Mouse (Mus musculus): ENCODE measurements around the gene Htra1. TPM values are rescaled to one million over a fixed set of nuclear protein-coding genes. Genes with fewer than 3 reads are reported as not detected.

Gene Htra1
- polyA plus RNA-seq (2011; ENCODE audit: insufficient read length, low read depth, missing spikeins): 195 and 242 TPM in 2 replicates

- Histone ChIP-seq H3K4me3 (ENCODE audit: insufficient read depth, low read length) (peak within 1 kb of the TSS; percentile 59), H3K27ac (ENCODE audit: insufficient read depth, low read length) (no peak within 1 kb of the TSS; the same call in 1 of the 2 replicates), H3K4me1 (ENCODE audit: control insufficient read depth, insufficient read depth, low read length) (no peaks in the 10 kb centered on the region; the same call in 1 of the 2 replicates)
- TF ChIP-seq CTCF (IDR thresholded peaks at IDR 0.05; ENCODE audit: borderline replicate concordance, insufficient read depth, low read length) (no peak), POLR2A (IDR thresholded peaks at IDR 0.05; ENCODE audit: low read depth, low read length) (peak; percentile 86)
Measured at GRCm38 (mm10) chr7:130935793-130936471, at the start of gene Htra1. Htra1 (plus strand) TSS chr7:130936111.

- H3K27ac ChIP-seq (ENCODE audit: insufficient read depth, low read length): no peak overlapping the region
- TF ChIP-seq POLR2A (IDR thresholded peaks at IDR 0.05; ENCODE audit: low read depth, low read length) (no peak), CTCF (IDR thresholded peaks at IDR 0.05; ENCODE audit: borderline replicate concordance, insufficient read depth, low read length) (no peak)
Measured at GRCm38 (mm10) chr7:130886246-130886645, 49.7 kb upstream of the Htra1 start.

GRCm38 (mm10) chr7:130887946-130888345 is 48.0 kb upstream of the Htra1 start:
- Histone ChIP-seq H3K27ac (ENCODE audit: insufficient read depth, low read length) (no peak overlapping the region), H3K4me3 (ENCODE audit: insufficient read depth, low read length) (no peak overlapping the region), H3K4me1 (ENCODE audit: control insufficient read depth, insufficient read depth, low read length) (0 out of 2 replicates have a peak, but pooled peaks cover 4% of the 10 kb centered on the region)
- TF ChIP-seq POLR2A (IDR thresholded peaks at IDR 0.05; ENCODE audit: low read depth, low read length) (no peak), CTCF (IDR thresholded peaks at IDR 0.05; ENCODE audit: borderline replicate concordance, insufficient read depth, low read length) (no peak)

More at GRCm38 (mm10) chr7:130886246-130886645, 49.7 kb upstream of the Htra1 start:
- Histone ChIP-seq H3K4me1 (ENCODE audit: control insufficient read depth, insufficient read depth, low read length) (0 out of 2 replicates have a peak, but pooled peaks cover 4% of the 10 kb centered on the region), H3K4me3 (ENCODE audit: insufficient read depth, low read length) (no peak overlapping the region)

- no peak overlapping the region for H3K27ac ChIP-seq (ENCODE audit: insufficient read depth, low read length)
- TF ChIP-seq CTCF (IDR thresholded peaks at IDR 0.05; ENCODE audit: borderline replicate concordance, insufficient read depth, low read length): no peak
- TF ChIP-seq POLR2A (IDR thresholded peaks at IDR 0.05; ENCODE audit: low read depth, low read length): no peak
- H3K4me1 ChIP-seq (ENCODE audit: control insufficient read depth, insufficient read depth, low read length): 0 out of 2 replicates have a peak, but pooled peaks cover 4% of the 10 kb centered on the region
- H3K4me3 ChIP-seq (ENCODE audit: insufficient read depth, low read length): no peak overlapping the region
Measured at GRCm38 (mm10) chr7:130890871-130891270, 45.0 kb upstream of the Htra1 start.

GRCm38 (mm10) chr7:130892973-130893372 is 42.9 kb upstream of the Htra1 start:
- Histone ChIP-seq H3K4me3 (ENCODE audit: insufficient read depth, low read length) (no peak overlapping the region), H3K27ac (ENCODE audit: insufficient read depth, low read length) (no peak overlapping the region), H3K4me1 (ENCODE audit: control insufficient read depth, insufficient read depth, low read length) (no peaks in the 10 kb centered on the region)
- TF ChIP-seq CTCF (IDR thresholded peaks at IDR 0.05; ENCODE audit: borderline replicate concordance, insufficient read depth, low read length): no peak
- no peak for TF ChIP-seq POLR2A (IDR thresholded peaks at IDR 0.05; ENCODE audit: low read depth, low read length)

- no peak for TF ChIP-seq CTCF (IDR thresholded peaks at IDR 0.05; ENCODE audit: borderline replicate concordance, insufficient read depth, low read length)
- no peak for TF ChIP-seq POLR2A (IDR thresholded peaks at IDR 0.05; ENCODE audit: low read depth, low read length)
- Histone ChIP-seq H3K4me1 (ENCODE audit: control insufficient read depth, insufficient read depth, low read length) (no peaks in the 10 kb centered on the region), H3K27ac (ENCODE audit: insufficient read depth, low read length) (no peak overlapping the region), H3K4me3 (ENCODE audit: insufficient read depth, low read length) (no peak overlapping the region)
Measured at GRCm38 (mm10) chr7:130894931-130895617, 40.8 kb upstream of the Htra1 start.

- H3K27ac ChIP-seq (ENCODE audit: insufficient read depth, low read length): no peak overlapping the region
- H3K4me1 ChIP-seq (ENCODE audit: control insufficient read depth, insufficient read depth, low read length): no peaks in the 10 kb centered on the region
- no peak for TF ChIP-seq POLR2A (IDR thresholded peaks at IDR 0.05; ENCODE audit: low read depth, low read length)
- TF ChIP-seq CTCF (IDR thresholded peaks at IDR 0.05; ENCODE audit: borderline replicate concordance, insufficient read depth, low read length): no peak
- H3K4me3 ChIP-seq (ENCODE audit: insufficient read depth, low read length): no peak overlapping the region
Measured at GRCm38 (mm10) chr7:130895618-130895945, 40.3 kb upstream of the Htra1 start.

GRCm38 (mm10) chr7:130896064-130896463 is 39.8 kb upstream of the Htra1 start:
- TF ChIP-seq CTCF (IDR thresholded peaks at IDR 0.05; ENCODE audit: borderline replicate concordance, insufficient read depth, low read length) (no peak), POLR2A (IDR thresholded peaks at IDR 0.05; ENCODE audit: low read depth, low read length) (no peak)
- Histone ChIP-seq H3K4me3 (ENCODE audit: insufficient read depth, low read length) (no peak overlapping the region), H3K4me1 (ENCODE audit: control insufficient read depth, insufficient read depth, low read length) (no peaks in the 10 kb centered on the region), H3K27ac (ENCODE audit: insufficient read depth, low read length) (no peak overlapping the region)

GRCm38 (mm10) chr7:130897201-130897600 is 38.7 kb upstream of the Htra1 start:
- TF ChIP-seq POLR2A (IDR thresholded peaks at IDR 0.05; ENCODE audit: low read depth, low read length) (no peak), CTCF (IDR thresholded peaks at IDR 0.05; ENCODE audit: borderline replicate concordance, insufficient read depth, low read length) (no peak)

GRCm38 (mm10) chr7:130898373-130898772 is 37.5 kb upstream of the Htra1 start:
- Histone ChIP-seq H3K4me3 (ENCODE audit: insufficient read depth, low read length) (no peak overlapping the region), H3K4me1 (ENCODE audit: control insufficient read depth, insufficient read depth, low read length) (no peaks in the 10 kb centered on the region), H3K27ac (ENCODE audit: insufficient read depth, low read length) (no peak overlapping the region)
- no peak for TF ChIP-seq CTCF (IDR thresholded peaks at IDR 0.05; ENCODE audit: borderline replicate concordance, insufficient read depth, low read length)
- TF ChIP-seq POLR2A (IDR thresholded peaks at IDR 0.05; ENCODE audit: low read depth, low read length): no peak

More at GRCm38 (mm10) chr7:130897201-130897600, 38.7 kb upstream of the Htra1 start:
- H3K27ac ChIP-seq (ENCODE audit: insufficient read depth, low read length): no peak overlapping the region
- no peak overlapping the region for H3K4me3 ChIP-seq (ENCODE audit: insufficient read depth, low read length)
- no peaks in the 10 kb centered on the region for H3K4me1 ChIP-seq (ENCODE audit: control insufficient read depth, insufficient read depth, low read length)

Measured in embryonic fibroblast, embryonic 13.5 days (primary cell).